Mouse (Mus musculus) heart, adult 18-20 months (tissue): Measurements from ENCODE around the gene Tiam2. TPM values are rescaled to one million over a fixed set of nuclear protein-coding genes. Genes with fewer than 3 reads are reported as not detected.
A peak's percentile ranks its signal among the peaks of the same experiment; 100 is the strongest.
"Not testable (repeated sequence)": the region's sequence is repeated elsewhere in the genome, so short reads cannot be mapped to it uniquely, and the experiment has no call there.

Experiments used
- DNase-seq, 2 experiments: peaks; one replicate each; pipeline ENCODE4 v3.0.0; 2021 to 2022; ENCODE audit warnings: mixed read lengths in 1 of 2
- total RNA-seq, 2 experiments: library from RNA; stranded (reverse); gene quantifications; 2 replicates each; pipeline ENCODE4 v1.2.3; 2021

Gene Tiam2
- total RNA-seq, 2 experiments from 2014 or later, result 2.7 to 3.3 TPM

- DNase-seq, result no peak
These were observed 12.4 kb downstream of the Tiam2 start for GRCm38 (mm10) chr17:3338821-3339220.

GRCm38 (mm10) chr17:3344872-3345271 is 18.5 kb downstream of the Tiam2 start:
- DNase-seq, result no peak

DNA sequence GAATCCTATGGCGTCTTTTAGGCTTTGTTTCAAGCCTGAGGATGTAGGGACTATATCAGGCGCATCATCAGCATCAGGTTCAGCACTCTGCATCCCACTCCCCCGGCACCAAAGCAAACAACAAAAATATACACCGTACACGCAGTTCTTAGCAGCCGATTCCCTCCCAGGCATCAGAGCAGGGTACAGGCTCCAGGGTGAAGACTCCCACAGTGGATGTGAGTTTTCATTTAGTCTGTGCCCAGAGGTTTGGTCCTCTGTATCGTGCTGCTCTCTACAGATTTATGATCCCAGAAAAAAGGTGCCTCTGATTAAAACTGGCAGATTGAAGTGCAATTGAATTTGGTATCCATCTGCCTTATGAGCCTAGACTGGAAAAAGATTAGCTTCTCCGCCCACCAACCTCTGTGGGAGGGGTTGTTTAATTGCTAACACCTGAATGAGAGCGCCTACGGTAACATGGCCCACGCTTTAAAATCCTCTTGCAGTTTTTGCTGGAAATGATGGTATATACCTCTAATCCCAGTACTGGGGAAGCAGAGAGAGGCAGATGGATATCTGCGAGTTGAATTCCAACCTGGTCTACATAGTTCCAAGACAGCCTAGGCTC is 19.0 kb downstream of the Tiam2 start:
- DNase-seq, result no peak

- no peak for DNase-seq
These were observed 21.4 kb downstream of the Tiam2 start for GRCm38 (mm10) chr17:3347800-3348199.

GRCm38 (mm10) chr17:3349331-3349730 is 23.0 kb downstream of the Tiam2 start:
- DNase-seq, result no peak

- DNase-seq, result peak; percentile 13 to 30
These were observed 23.6 kb downstream of the Tiam2 start for GRCm38 (mm10) chr17:3349939-3350338.

- no peak for DNase-seq
These were observed 24.0 kb downstream of the Tiam2 start for GRCm38 (mm10) chr17:3350405-3350804.

DNA sequence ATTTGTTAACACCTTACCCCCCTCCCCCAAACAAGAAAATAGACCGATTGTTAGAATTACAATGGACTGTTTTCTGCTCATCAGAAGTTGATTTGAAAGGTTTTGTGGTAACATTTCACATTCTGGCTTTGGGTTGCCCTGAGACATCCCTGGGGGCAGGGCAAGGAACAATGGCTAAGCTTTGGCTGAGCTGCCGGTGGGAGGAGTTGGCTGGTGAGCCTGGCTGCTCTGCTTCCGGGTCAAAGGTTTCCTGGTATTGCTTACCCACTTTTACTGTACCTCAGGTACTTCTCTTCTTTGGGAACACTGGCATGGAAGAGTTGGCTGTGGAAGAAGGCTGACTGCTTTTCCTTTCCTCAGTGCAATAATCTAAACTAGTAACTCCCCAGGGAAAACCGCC is 25.3 kb downstream of the Tiam2 start:
- peak in 1 of 2 experiments; percentile 18 for DNase-seq

DNA sequence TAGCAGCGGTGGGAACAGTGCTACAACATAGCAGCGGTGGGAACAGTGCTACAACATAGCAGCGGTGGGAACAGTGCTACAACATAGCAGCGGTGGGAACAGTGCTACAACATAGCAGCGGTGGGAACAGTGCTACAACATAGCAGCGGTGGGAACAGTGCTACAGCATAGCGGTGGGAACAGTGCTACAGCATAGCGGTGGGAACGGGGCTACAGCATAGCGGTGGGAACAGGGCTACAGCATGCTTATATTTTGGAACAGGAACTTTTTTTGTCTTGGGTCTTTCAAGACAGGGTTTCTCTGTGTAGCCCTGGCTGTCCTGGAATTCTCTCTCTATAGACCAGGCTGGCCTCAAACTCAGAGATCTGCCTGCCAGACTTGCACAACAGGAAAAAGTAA is 26.8 kb downstream of the Tiam2 start:
- not testable (repeated sequence) for DNase-seq

DNA sequence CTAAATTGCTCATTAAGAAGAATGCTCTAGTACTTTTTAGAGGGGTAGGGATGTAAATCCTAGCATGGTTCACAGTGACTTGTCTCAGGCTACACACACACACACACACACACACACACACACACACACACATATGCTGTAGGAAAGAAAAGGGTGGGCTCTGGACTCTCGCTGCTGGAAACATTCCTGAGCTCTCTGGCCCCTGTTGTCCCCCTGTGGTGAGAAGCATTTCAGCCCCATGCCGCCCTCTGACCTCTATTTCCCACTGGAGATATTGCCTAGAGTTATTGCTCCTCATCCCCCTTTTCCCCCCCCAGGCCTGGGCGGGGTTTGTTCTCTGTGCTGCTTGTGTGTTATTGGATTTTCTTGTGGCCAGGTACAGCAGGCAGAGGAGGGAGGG is 28.5 kb downstream of the Tiam2 start:
- no peak for DNase-seq

- DNase-seq, result no peak
These were observed 30.4 kb downstream of the Tiam2 start for GRCm38 (mm10) chr17:3356633-3357365.

DNA sequence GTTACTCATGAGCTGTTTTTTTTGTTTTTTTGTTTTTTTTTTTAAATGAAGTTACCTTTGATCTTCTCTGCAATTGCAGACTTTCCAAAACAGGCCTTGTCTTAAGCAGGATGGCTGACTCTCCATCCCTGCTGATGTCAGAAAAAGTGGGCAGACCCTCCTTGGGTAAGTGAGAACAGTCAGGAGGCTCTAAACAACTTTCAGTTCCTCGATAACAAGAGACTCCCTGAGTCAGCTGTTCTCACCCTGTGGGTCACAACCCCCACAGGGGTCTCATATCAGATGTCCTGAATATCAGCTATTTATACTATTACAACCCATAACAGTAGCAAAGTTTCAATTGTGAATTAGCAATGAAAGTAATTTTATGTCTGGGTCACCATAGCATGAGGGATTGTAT is 33.9 kb downstream of the Tiam2 start:
- DNase-seq, result no peak

- no peak for DNase-seq
These were observed 35.4 kb downstream of the Tiam2 start for GRCm38 (mm10) chr17:3361751-3362150.

DNA sequence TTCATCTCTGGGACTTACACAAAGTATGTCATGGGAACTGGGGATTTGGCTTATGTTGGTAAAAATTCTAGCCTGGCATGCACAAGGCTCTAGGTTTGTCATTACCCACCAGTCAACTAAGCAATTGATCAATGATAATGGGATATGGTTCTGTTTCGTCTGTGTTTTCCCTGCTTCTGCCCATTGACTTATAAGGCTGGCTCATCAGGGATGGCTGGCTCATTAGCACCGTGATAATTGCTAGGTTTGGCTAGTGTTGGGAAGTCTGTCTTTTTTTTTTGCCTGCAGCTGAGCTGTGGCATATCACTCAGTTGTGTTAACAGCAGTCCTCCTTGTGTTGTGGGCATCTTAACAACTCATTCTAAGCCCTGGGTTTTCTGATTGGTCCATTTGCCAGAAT is 36.8 kb downstream of the Tiam2 start:
- no peak for DNase-seq

GRCm38 (mm10) chr17:3366741-3367140 is 40.4 kb downstream of the Tiam2 start:
- peak; percentile 33 to 37 for DNase-seq

GRCm38 (mm10) chr17:3368386-3368785 is 42.0 kb downstream of the Tiam2 start:
- DNase-seq, result no peak

GRCm38 (mm10) chr17:3369631-3370030 is 43.3 kb downstream of the Tiam2 start:
- peak; percentile 21 to 26 for DNase-seq

GRCm38 (mm10) chr17:3378606-3379005 is 52.2 kb downstream of the Tiam2 start:
- no peak for DNase-seq

GRCm38 (mm10) chr17:3379753-3380588 is 53.6 kb downstream of the Tiam2 start:
- no peak for DNase-seq

DNA sequence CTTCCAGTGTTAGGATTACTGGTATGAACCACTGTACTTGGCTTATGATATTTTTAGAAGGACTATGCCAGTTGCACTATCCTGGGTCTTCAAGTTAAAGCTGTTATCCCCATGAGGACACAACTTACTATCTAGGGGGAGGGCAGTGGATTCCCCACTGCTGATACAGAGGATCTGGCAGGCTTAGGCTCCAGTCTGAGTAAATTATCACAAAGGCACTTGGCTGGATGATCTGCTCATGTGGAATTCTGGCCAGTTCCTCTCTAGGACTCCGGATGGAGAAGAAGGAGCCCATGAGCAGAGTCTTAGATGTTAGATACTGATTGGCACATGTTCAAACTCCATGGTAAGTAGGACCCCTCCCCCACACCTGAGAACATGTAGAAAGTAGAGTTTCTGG is 59.0 kb downstream of the Tiam2 start:
- DNase-seq, result no peak

DNA sequence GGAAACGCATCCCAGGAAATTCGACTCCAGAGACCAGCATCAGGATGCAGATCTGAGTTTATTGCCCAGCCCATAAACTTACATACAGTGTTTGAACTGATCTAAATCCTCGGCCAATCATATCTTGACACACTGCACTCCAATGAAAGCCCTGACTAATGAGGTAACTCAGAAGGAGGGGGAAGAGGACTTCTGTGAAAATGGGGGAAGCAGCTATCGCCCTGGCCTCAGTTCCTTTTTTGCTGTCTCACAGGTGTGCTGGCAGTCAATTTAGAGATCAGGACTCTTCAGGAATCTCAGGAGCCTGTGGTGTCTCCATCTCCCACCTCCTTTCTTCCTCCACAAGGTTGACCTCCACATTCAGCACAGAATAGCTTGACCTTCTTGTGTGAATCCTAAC is 61.4 kb downstream of the Tiam2 start:
- DNase-seq, result no peak

GRCm38 (mm10) chr17:3389741-3390140 is 63.4 kb downstream of the Tiam2 start:
- no peak for DNase-seq

- no peak for DNase-seq
These were observed 67.6 kb downstream of the Tiam2 start for GRCm38 (mm10) chr17:3393981-3394380.
